Mouse (Mus musculus) kidney, embryonic 15.5 days (tissue): ENCODE data around the gene Trim2. TPM values are rescaled to one million over a fixed set of nuclear protein-coding genes. Genes with fewer than 3 reads are reported as not detected.

Experiments used
- ATAC-seq: fragments of 200-750 bp; cut with Nextera tagmentation; replicated peaks from 2 replicates; pipeline ENCODE4 v1.8.0; 2017; ENCODE audit warnings: moderate TSS enrichment; ENCODE audit not compliant: low FRiP score
- H3K27ac ChIP-seq: fragments of 300-500 bp; sonication (generic); 2 replicates; pipeline ENCODE4 v1.5.1; 2015; ENCODE audit warnings: mild to moderate bottlenecking, inconsistent platforms
- H3K27me3 ChIP-seq: fragments of 300-500 bp; sonication (generic); 2 replicates; pipeline ENCODE4 v1.6.1; 2015; ENCODE audit warnings: inconsistent platforms
- H3K36me3 ChIP-seq: fragments of 300-500 bp; sonication (generic); 2 replicates; pipeline ENCODE4 v1.6.1; 2015; ENCODE audit warnings: inconsistent platforms
- H3K4me1 ChIP-seq: fragments of 300-500 bp; sonication (generic); 2 replicates; pipeline ENCODE4 v1.6.1; 2015; ENCODE audit warnings: inconsistent platforms
- H3K4me2 ChIP-seq: fragments of 300-500 bp; sonication (generic); 2 replicates; pipeline ENCODE4 v1.6.1; 2015; ENCODE audit warnings: moderate library complexity, mild to moderate bottlenecking, inconsistent platforms
- H3K4me3 ChIP-seq: fragments of 300-500 bp; sonication (generic); replicated peaks from 2 replicates; pipeline ENCODE4 v1.5.1; 2015; ENCODE audit warnings: mild to moderate bottlenecking, inconsistent platforms
- H3K9ac ChIP-seq: fragments of 300-500 bp; sonication (generic); 2 replicates; pipeline ENCODE4 v1.6.1; 2015; ENCODE audit warnings: mild to moderate bottlenecking, inconsistent platforms
- H3K9me3 ChIP-seq: fragments of 300-500 bp; sonication (generic); replicated peaks from 2 replicates; pipeline ENCODE4 v1.6.1; 2016; ENCODE audit warnings: inconsistent platforms
- WGBS: fragments of 180-500 bp; shearing (Covaris S2); methylation state at CpG from one replicate; pipeline ENCODE4 v1.1.7; 2015; ENCODE audit warnings: mixed read lengths; 5-methylcytosine and 5-hydroxymethylcytosine counted together
- polyA plus RNA-seq: library from polyadenylated mRNA; unstranded; fragments of >200 nt; fragmentation: Nextera tagmentation; extraction: Ambion mirVana; gene quantifications from 2 replicates; pipeline ENCODE4 v1.2.1, GENCODE M21; 2015

Trim2 gene
- polyA plus RNA-seq, 1 experiment from 2014 or later: 27.8 TPM

DNA sequence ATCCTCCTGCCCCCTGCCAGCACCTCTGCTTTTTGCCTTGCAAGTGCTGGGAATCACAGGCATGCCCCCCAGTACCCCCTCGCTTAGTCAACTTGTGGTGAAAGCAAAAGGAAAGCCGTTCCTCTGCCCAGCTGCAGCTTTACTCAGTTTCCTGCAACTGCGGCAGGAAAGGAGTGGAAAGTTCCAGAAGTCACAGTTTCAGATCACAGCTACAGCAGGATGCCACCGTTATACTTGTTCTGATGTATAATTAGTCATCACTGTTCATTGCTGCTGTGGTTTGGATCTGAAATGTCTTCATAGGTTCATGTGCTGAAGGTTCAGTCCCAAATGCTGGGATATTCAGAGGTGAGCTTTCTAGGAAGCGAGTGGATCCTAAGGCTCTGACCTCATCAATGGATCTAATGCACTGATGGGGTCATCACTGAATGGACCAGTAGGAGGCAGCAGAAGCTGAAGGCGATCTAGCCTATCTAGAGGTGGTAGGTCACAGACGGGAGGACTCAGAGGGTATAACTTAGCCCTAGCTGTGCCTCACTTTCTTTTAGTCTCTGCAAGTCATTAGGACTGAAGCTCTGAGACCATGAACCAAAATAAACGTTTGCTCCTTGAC lies 137.2 kb downstream of the Trim2 start:
- Histone ChIP-seq H3K36me3 (peaks cover 37% of the 10 kb centered on the region), H3K4me2 (no peak overlapping the region), H3K27ac (no peak overlapping the region), H3K27me3 (no peaks in the 10 kb centered on the region), H3K9ac (no peak overlapping the region), H3K9me3 (no peaks in the 10 kb centered on the region), H3K4me1 (no peaks in the 10 kb centered on the region), H3K4me3 (no peak overlapping the region)
- ATAC-seq: no peak
- 75% methylated on average over 8 of the region's 8 CpGs for WGBS

DNA sequence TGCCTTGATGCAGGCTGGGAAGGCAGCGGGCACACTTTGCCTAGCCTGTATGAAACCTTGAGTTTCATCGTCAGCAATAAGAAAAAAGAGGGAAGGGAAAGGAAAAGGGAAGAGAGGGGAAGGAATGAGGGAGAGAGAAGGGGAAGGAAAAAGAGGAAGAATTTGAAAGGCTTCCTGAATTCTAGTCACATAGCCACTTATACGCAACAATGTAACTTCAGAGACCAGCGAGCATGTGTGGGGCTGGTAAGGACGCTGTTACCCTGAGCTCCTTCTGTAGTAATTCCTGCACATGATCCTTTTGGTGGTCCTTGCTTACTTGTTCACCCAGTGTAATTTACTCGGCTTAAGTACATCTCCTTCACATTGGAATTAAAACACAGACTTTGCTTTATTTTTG lies 137.7 kb downstream of the Trim2 start:
- no peak for ATAC-seq
- no peaks in the 10 kb centered on the region for H3K4me1 ChIP-seq
- H3K9ac ChIP-seq: no peak overlapping the region
- peaks cover 43% of the 10 kb centered on the region for H3K36me3 ChIP-seq
- H3K27ac ChIP-seq: no peak overlapping the region
- no peak overlapping the region for H3K4me2 ChIP-seq
- H3K4me3 ChIP-seq: no peak overlapping the region
- H3K27me3 ChIP-seq: no peaks in the 10 kb centered on the region
- 93% methylated on average over 6 of the region's 6 CpGs for WGBS
- no peaks in the 10 kb centered on the region for H3K9me3 ChIP-seq

DNA sequence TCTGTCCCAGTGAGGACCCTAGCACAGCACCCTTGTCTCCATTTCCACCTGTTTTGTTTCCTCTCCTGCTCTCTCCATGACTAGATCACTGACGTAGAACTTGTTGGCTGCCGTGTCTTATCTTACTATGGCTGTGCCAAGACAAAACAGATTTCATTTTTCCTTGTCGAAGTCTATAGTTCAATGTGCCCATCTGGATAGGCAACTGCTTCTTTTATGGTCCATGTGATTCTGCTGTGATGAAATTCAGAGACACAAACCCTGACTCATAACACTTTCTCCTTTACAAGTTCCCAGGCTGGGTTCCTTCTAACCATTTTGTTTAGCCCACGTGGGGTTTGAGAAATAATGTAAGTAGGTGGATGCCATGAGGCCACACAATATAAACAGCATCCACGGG lies 140.6 kb downstream of the Trim2 start:
- Histone ChIP-seq H3K4me3 (no peak overlapping the region), H3K27ac (no peak overlapping the region), H3K9ac (no peak overlapping the region), H3K4me2 (no peak overlapping the region), H3K4me1 (no peaks in the 10 kb centered on the region), H3K36me3 (peaks cover 39% of the 10 kb centered on the region), H3K27me3 (no peaks in the 10 kb centered on the region), H3K9me3 (no peaks in the 10 kb centered on the region)
- no peak for ATAC-seq
- 93% methylated on average over 5 of the region's 5 CpGs for whole genome bisulfite sequencing

DNA sequence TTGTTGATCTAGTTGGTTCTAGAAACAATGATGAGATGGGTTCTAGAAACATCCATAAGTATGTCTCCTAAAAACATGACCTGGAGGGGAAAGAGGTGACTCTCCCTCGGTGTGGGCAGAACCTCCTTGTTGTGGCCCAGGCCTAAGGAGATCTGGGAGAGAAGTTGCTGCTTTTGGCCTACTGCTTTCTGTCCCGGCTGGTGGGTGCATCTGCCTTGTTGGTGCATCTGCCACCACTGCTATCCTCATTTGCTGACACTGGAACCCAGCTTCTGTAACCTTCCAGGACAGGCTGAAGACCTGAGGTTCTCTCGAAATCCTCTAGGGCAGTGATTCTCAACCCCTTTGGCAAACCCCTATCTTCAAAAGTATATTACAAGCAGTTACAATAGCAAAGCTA lies 141.3 kb downstream of the Trim2 start:
- no peaks in the 10 kb centered on the region for H3K4me1 ChIP-seq
- no peak overlapping the region for H3K4me2 ChIP-seq
- peaks cover 35% of the 10 kb centered on the region for H3K36me3 ChIP-seq
- 89% methylated on average over 3 of the region's 3 CpGs for WGBS
- H3K9ac ChIP-seq: no peak overlapping the region
- no peak overlapping the region for H3K4me3 ChIP-seq
- H3K27ac ChIP-seq: no peak overlapping the region
- H3K9me3 ChIP-seq: no peaks in the 10 kb centered on the region
- ATAC-seq: no peak
- no peaks in the 10 kb centered on the region for H3K27me3 ChIP-seq

DNA sequence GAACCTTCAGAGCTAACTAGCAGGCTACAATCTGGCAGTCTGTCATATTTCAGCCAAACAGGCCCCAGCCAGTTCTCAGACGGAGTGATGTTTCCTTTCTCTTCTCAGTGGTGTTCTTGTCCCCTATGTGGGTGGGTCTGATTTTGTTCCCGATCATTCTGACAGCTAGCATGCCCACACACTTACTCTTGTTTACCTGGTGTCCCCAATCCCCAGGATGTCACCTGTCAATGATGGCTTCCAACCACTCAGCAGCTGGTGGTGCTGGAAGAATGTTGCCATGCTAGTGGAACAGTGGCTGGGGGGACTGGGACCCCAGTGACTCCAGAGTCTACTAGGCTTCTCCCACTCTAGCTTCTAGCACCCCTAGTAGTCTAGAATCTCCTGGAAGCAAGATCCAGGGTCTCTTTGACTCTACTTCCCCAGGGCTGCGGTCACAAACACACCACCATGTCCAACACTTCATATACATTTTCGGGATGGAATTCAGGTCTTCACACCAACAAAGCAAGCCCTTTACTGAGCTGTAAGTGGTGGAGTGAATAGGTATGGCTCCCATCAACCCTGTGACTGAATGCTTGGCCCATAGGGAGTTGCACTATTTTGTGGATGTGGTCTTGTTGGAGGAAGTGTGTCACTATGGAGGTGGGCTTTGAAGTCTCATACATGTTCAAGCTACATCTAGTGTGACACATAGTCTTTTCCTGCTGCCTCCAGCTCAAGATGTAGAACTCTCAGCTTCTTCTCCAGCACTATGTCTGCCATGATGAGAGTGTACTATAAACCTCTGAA lies 148.9 kb downstream of the Trim2 start:
- Histone ChIP-seq H3K27ac (no peak overlapping the region), H3K9me3 (no peaks in the 10 kb centered on the region), H3K4me3 (no peak overlapping the region), H3K4me2 (no peak overlapping the region), H3K9ac (no peak overlapping the region), H3K27me3 (no peaks in the 10 kb centered on the region), H3K4me1 (peaks cover 16% of the 10 kb centered on the region), H3K36me3 (peaks cover 5% of the 10 kb centered on the region; the same call in 1 of the 2 replicates)
- no peak for ATAC-seq
- WGBS: 83% methylated on average over 4 of the region's 4 CpGs

DNA sequence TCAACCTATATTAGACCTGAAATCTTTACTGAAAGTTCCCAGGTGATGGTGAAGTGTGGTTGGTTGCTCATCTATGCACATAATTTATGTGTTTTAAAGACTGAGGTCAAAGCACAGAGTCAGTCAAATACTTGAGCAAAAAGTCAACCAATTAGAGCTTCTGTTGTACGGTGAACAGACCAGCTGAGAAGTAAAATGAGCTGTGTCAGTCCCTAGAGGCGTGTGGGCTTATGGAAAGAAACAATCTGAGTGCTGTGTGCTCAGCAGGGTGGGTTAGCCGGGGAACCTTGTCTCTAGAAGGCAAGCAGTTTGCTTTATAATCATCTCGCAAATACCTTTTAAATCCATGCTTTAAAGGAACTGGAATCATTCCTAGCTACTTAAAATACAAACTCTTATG lies 149.7 kb downstream of the Trim2 start:
- no peaks in the 10 kb centered on the region for H3K27me3 ChIP-seq
- H3K9ac ChIP-seq: no peak overlapping the region
- no peaks in the 10 kb centered on the region for H3K9me3 ChIP-seq
- no peak for ATAC-seq
- no peak overlapping the region for H3K27ac ChIP-seq
- H3K4me3 ChIP-seq: no peak overlapping the region
- 50% methylated on average over 4 of the region's 4 CpGs for WGBS
- H3K4me2 ChIP-seq: no peak overlapping the region
- peaks cover 5% of the 10 kb centered on the region; the same call in 1 of the 2 replicates for H3K36me3 ChIP-seq
- peaks cover 16% of the 10 kb centered on the region for H3K4me1 ChIP-seq

DNA sequence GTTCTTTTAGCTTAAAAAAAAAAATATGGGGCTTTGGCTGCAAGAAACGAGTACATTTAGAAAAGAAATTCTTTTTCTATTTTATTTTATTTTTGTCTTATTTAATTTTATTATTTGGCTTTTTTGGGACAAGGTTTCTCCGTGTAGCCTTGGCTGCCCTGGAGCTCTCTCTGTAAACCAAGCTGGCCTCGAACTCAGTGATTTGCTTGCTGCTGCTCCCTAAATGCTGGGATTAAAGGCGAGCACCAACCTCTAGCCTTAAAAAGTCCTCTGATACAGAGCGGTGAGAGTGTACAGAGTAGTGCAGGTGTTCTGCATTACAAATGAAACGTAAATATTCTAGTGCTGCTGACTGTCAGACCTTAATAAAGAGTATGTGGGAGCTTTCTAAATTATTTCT lies 150.6 kb downstream of the Trim2 start:
- WGBS: 41% methylated on average over 6 of the region's 6 CpGs
- Histone ChIP-seq H3K27ac (no peak overlapping the region), H3K4me3 (no peak overlapping the region)

DNA sequence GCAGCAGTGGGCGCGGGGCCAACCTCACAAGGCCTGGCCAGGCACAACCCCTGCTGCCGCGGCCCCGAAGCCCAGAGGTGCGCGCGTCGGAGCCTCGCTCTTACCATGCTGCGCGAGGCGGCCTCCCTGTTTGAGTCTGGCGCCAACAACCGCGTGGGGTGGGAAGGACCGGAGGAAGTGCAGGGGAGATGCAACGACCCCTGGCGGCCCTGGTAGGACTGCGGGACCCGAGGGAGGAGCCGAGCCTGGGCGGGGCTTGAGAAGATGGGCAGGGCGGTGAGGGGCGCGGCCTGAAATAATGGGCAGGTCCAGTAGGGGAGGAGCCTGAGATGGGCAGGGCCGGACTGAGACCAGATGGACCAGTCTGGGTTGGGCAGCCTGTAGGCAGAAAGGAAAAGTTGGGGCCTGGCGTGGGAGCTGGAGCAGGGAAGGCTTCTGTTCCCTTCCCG lies 151.1 kb downstream of the Trim2 start, which contains the start of gene Mnd1:
Gene Mnd1 (minus strand): TSS at position 229 of the 449 bp plus-strand sequence.
- Histone ChIP-seq H3K4me3 (peak within 1 kb of the TSS; percentile 62), H3K36me3 (peaks cover 5% of the 10 kb centered on the region; the same call in 1 of the 2 replicates), H3K9ac (peak within 1 kb of the TSS; percentile 76), H3K4me1 (peaks cover 16% of the 10 kb centered on the region), H3K9me3 (no peaks in the 10 kb centered on the region), H3K27ac (peak within 1 kb of the TSS; percentile 78), H3K4me2 (peak within 1 kb of the TSS; percentile 100), H3K27me3 (no peaks in the 10 kb centered on the region)
- WGBS: under 1% methylated on average over 29 of the region's 29 CpGs
- peak; percentile 99 for ATAC-seq

More for the DNA sequence above, 150.6 kb downstream of the Trim2 start:
- Histone ChIP-seq H3K4me1 (peaks cover 16% of the 10 kb centered on the region), H3K27me3 (no peaks in the 10 kb centered on the region), H3K9me3 (no peaks in the 10 kb centered on the region), H3K36me3 (peaks cover 5% of the 10 kb centered on the region; the same call in 1 of the 2 replicates), H3K9ac (no peak overlapping the region), H3K4me2 (peak overlapping the region; percentile 100)
- ATAC-seq: no peak

DNA sequence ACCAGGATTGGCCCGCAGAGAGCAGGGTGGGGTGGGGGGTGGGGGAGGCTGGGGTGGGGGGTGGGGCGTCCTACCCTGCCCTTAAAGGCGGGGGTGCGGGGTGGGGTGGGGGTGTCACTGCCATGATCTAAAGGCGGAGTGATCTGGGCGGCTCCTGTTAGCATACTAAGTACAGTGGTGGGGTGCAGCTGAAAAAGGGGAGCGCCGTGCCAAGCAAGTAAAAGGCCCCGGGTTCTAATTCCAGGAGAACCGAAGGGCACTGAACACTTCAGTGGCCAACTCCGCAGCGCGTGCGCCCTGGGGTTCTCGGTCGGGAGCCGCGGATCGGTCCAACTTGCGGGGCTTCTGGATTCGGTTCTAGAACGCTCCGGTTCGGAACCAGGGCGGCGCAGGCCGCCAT lies 151.5 kb downstream of the Trim2 start:
- peaks cover 16% of the 10 kb centered on the region for H3K4me1 ChIP-seq
- H3K9ac ChIP-seq: peak overlapping the region; percentile 76
- under 1% methylated on average over 27 of the region's 27 CpGs for WGBS
- H3K4me3 ChIP-seq: peak overlapping the region; percentile 62
- peaks cover 3% of the 10 kb centered on the region; the same call in 1 of the 2 replicates for H3K36me3 ChIP-seq
- peak; percentile 40; the same call in 1 of the 2 replicates for ATAC-seq
- H3K4me2 ChIP-seq: peak overlapping the region; percentile 100
- H3K27ac ChIP-seq: peak overlapping the region; percentile 78
- no peaks in the 10 kb centered on the region for H3K9me3 ChIP-seq
- H3K27me3 ChIP-seq: no peaks in the 10 kb centered on the region

DNA sequence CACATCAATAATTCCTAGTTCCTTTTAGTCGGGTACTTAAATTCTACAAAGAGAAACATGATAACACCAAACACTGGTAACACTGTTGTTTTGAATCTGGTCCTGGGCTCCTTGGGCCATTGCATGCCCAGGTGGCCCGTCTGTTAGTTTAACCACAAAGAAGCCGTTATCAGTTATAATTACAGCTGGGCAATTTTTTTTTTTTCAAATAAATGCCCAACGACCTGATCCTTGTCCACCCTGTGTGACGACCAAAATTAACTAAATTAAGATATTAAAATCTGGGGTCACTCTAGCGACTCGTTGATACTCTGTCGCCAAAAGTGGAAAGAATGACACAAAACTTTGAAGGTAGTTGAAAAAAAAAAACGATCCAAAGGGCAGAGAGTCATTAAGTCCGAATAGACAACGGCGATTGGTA lies 151.9 kb downstream of the Trim2 start:
- 7% methylated on average over 12 of the region's 12 CpGs for WGBS
- H3K4me2 ChIP-seq: peak overlapping the region; percentile 100
- H3K9me3 ChIP-seq: 0 out of 2 replicates have a peak, but pooled peaks cover 1% of the 10 kb centered on the region
- peaks cover 16% of the 10 kb centered on the region for H3K4me1 ChIP-seq
- H3K36me3 ChIP-seq: 0 out of 2 replicates have a peak, but pooled peaks cover 2% of the 10 kb centered on the region
- H3K4me3 ChIP-seq: peak overlapping the region; percentile 62
- H3K27ac ChIP-seq: no peak overlapping the region
- H3K9ac ChIP-seq: no peak overlapping the region
- no peaks in the 10 kb centered on the region for H3K27me3 ChIP-seq
- no peak for ATAC-seq

DNA sequence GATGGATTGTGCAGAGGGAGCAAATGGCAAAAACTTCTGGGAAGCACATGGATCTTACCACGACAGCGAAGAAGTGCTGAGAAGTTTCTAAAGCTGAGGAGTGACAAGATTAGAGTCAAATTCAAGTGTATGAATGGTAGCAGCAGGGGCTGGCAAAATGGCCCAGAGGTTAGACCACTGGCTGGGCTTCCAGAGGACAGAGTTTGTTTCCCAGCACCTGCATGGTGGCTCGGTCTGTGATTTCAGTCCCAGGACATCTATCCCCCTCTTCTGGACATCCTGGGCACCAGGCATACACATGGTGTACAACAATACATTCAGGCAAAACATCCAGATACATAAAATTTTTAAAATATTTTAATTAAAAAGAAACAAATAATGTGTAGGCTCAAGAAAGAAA lies 156.8 kb downstream of the Trim2 start:
- Histone ChIP-seq H3K9me3 (0 out of 2 replicates have a peak, but pooled peaks cover 4% of the 10 kb centered on the region), H3K4me1 (peaks cover 6% of the 10 kb centered on the region), H3K9ac (no peak overlapping the region), H3K36me3 (0 out of 2 replicates have a peak, but pooled peaks cover 5% of the 10 kb centered on the region), H3K27me3 (no peaks in the 10 kb centered on the region), H3K4me2 (no peak overlapping the region), H3K4me3 (no peak overlapping the region), H3K27ac (no peak overlapping the region)
- 95% methylated on average over 3 of the region's 3 CpGs for WGBS
- ATAC-seq: no peak

DNA sequence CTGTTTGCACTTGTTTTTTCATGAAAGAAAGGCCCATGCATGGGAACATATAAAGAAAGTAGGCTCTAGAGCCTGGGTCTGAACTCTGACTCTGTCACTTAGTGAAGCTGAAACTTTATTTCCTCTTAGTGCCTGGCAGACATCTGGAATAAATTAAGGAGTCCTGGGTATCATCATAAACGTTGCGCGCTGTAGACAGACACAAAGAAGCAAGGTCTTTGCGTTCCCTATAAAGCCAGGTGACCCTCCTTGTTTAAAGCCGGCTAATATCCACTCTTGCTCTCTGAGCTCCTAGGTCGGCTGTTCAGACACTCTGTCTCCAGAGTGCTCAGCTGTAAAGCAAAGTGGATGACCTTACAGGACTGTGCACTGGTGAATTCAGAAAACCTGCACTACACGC lies 165.7 kb downstream of the Trim2 start:
- Histone ChIP-seq H3K4me2 (no peak overlapping the region), H3K4me3 (no peak overlapping the region), H3K27ac (no peak overlapping the region), H3K4me1 (no peaks in the 10 kb centered on the region), H3K27me3 (no peaks in the 10 kb centered on the region), H3K9ac (no peak overlapping the region), H3K9me3 (no peaks in the 10 kb centered on the region), H3K36me3 (no peaks in the 10 kb centered on the region)
- WGBS: 53% methylated on average over 7 of the region's 7 CpGs
- no peak for ATAC-seq
